In the genomic region with DNA sequence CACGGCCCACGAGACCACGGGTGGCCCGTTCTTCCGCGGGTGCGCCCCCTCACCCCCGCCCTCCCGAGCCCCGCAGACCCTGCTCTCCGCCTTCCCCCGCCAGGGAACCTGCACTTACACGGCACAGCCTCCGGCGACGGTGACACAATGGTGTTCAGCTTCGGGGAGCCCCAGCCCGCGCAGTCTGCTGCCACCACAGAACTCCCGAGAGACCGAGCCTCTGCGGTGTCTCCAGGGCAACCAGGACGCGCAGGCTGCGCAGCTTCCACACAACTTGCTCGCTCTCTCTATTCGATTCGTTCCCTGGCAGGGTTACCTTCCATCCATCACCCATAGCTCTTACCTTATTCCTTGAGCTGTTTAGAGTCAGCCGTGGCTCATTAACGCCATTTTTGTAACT, we compare ENCODE assay signal across 8 mouse cellular contexts. TPM values are rescaled to one million over a fixed set of nuclear protein-coding genes. Genes with fewer than 3 reads are reported as not detected.
DNase-seq lines count a peak whose midpoint lies in the region; ATAC-seq lines count a peak whose summit lies in the region.

No protein-coding gene starts in this region.

- peak overlapping the region; percentile 96 for H3K4me2 ChIP-seq in forebrain, embryonic 11.5 days (ENCODE audit: low read depth, low read length, severe bottlenecking)
- peak overlapping the region; percentile 96 for H3K4me2 ChIP-seq in hindbrain, embryonic 16.5 days (ENCODE audit: low read length)

- H3K4me3 ChIP-seq in forebrain, embryonic 11.5 days (ENCODE audit: low read depth, low read length) = peak overlapping the region; percentile 43
- peak overlapping the region; percentile 55 for H3K4me3 ChIP-seq in hindbrain, embryonic 16.5 days (ENCODE audit: low read length)

- no peaks in the 10 kb centered on the region for H3K36me3 ChIP-seq in forebrain, embryonic 11.5 days (ENCODE audit: control insufficient read depth, insufficient read depth, low read length)
- H3K36me3 ChIP-seq in hindbrain, embryonic 16.5 days (ENCODE audit: control insufficient read depth, insufficient read depth, low read length) = peaks cover 4% of the 10 kb centered on the region; the same call in 1 of the 2 replicates

- 1% methylated on average over 30 of the region's 30 CpGs for WGBS in forebrain, embryonic 11.5 days
- under 1% methylated on average over 29 of the region's 30 CpGs for WGBS in hindbrain, embryonic 16.5 days

- H3K27ac ChIP-seq in forebrain, embryonic 11.5 days (ENCODE audit: low read depth, low read length) = no peak overlapping the region
- peak overlapping the region; percentile 55 for H3K27ac ChIP-seq in hindbrain, embryonic 16.5 days (ENCODE audit: low read depth, low read length)

- no peaks in the 10 kb centered on the region for H3K27me3 ChIP-seq in forebrain, embryonic 11.5 days (ENCODE audit: control insufficient read depth, insufficient read depth, low read length)
- H3K27me3 ChIP-seq in hindbrain, embryonic 16.5 days (replicated peaks; ENCODE audit: control insufficient read depth, insufficient read depth, low read length) = no peaks in the 10 kb centered on the region

- ATAC-seq in forebrain, embryonic 11.5 days (replicated peaks; ENCODE audit: low FRiP score) = peak; percentile 92
- peak; percentile 92 for ATAC-seq in hindbrain, embryonic 16.5 days

- peak; percentile 91 to 92 for DNase-seq in B cell, adult 2 months
- peak; percentile 61 for DNase-seq in ZHBTc4 (ENCODE audit: low read depth, low spot score)
- peak; percentile 85 for DNase-seq in forebrain, embryonic 11.5 days (ENCODE audit: low spot score)
- peak; percentile 30 to 76 for DNase-seq in left cerebral cortex, adult 8-10 months (ENCODE audit: low spot score in 2 of 2)
- DNase-seq in lung, postnatal 4 days = peak; percentile 52 to 53
- DNase-seq in right cerebral cortex, postnatal 10 days (ENCODE audit: low spot score in 2 of 2) = peak; percentile 88 to 90
- DNase-seq in yolk sac, embryonic 10.5 days (ENCODE audit: low spot score) = peak; percentile 47

- H3K9ac ChIP-seq in forebrain, embryonic 11.5 days (ENCODE audit: low read length) = peak overlapping the region; percentile 63
- peak overlapping the region; percentile 70 for H3K9ac ChIP-seq in hindbrain, embryonic 16.5 days (ENCODE audit: low read depth, low read length)

- H3K9me3 ChIP-seq in forebrain, embryonic 11.5 days (ENCODE audit: control insufficient read depth, low read length) = no peaks in the 10 kb centered on the region; the same call in 1 of the 2 replicates
- no peaks in the 10 kb centered on the region for H3K9me3 ChIP-seq in hindbrain, embryonic 16.5 days (ENCODE audit: control insufficient read depth, low read length)

- H3K4me1 ChIP-seq in forebrain, embryonic 11.5 days (replicated peaks; ENCODE audit: control insufficient read depth, insufficient read depth, low read length) = peaks cover 5% of the 10 kb centered on the region; the same call in 1 of the 2 replicates
- H3K4me1 ChIP-seq in hindbrain, embryonic 16.5 days (ENCODE audit: control insufficient read depth, insufficient read depth, low read depth, low read length) = peaks cover 8% of the 10 kb centered on the region

RNA-seq across cellular contexts. Expression of gene Cdkl4, which starts 0.4 kb away (rescaled TPM):
- 1.5 and 2.1 TPM in 2 replicates for polyA plus RNA-seq in forebrain, embryonic 11.5 days (2014; fragmentation: Nextera tagmentation; extraction: Ambion mirVana)
- 7.3 and 7.9 TPM in 2 replicates for polyA plus RNA-seq in hindbrain, embryonic 16.5 days (2015; fragmentation: Nextera tagmentation; extraction: Ambion mirVana)
- total RNA-seq in left cerebral cortex, adult 8-10 months (2022) = 10 to 100 TPM; 15.5 to 18.0 (median 16.8) TPM
